Mouse (Mus musculus) cortical plate, adult 2 months (tissue): ENCODE results near the gene Mterf1b.

Experiments used
- CTCF ChIP-seq: fragments of 200-500 bp; IDR thresholded peaks from 2 replicates; pipeline ENCODE4 v1.5.1; 2011; ENCODE audit warnings: mild to moderate bottlenecking, control low read depth, low read length; ENCODE audit not compliant: insufficient read depth; ENCODE audit errors: extremely low read depth
- POLR2A ChIP-seq: fragments of 200-500 bp; IDR thresholded peaks from 2 replicates; pipeline ENCODE4 v1.6.1; 2011; ENCODE audit warnings: mild to moderate bottlenecking, low read length, control low read depth; ENCODE audit not compliant: insufficient read depth; ENCODE audit errors: extremely low read depth

- no peak for TF ChIP-seq POLR2A
- no peak for TF ChIP-seq CTCF
These were observed 29.1 kb downstream of the Mterf1b start for GRCm38 (mm10) chr5:4221309-4221708.
